Mouse (Mus musculus): ENCODE measurements around the gene Nudt3.
A peak's percentile ranks its signal among the peaks of the same experiment; 100 is the strongest.

Gene Nudt3

DNA sequence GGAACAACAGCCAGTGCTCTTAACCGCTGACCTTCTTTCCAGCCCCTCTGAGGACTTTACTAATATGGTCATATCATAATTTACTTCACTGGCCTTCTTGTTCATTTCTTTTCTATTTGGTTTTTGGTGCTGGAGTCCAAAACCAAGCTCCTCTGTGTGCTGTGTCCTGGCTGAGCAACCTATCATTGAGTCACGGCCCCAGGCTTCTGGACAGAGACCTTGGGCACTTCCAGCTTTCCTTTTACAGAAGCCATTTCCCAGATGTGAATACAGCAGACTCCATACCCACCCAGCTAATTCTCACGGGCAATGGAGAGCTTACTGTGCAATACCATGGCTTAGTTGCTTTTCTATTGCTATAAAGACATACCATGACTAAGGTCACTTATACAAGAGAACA is 23.0 kb downstream of the Nudt3 start:
- DNase-seq (ENCODE audit: low spot score in 2 of 2) = no peak

GRCm38 (mm10) chr17:27596376-27597190 is 26.7 kb downstream of the Nudt3 start:
- DNase-seq (ENCODE audit: low spot score in 2 of 2) = no peak

DNA sequence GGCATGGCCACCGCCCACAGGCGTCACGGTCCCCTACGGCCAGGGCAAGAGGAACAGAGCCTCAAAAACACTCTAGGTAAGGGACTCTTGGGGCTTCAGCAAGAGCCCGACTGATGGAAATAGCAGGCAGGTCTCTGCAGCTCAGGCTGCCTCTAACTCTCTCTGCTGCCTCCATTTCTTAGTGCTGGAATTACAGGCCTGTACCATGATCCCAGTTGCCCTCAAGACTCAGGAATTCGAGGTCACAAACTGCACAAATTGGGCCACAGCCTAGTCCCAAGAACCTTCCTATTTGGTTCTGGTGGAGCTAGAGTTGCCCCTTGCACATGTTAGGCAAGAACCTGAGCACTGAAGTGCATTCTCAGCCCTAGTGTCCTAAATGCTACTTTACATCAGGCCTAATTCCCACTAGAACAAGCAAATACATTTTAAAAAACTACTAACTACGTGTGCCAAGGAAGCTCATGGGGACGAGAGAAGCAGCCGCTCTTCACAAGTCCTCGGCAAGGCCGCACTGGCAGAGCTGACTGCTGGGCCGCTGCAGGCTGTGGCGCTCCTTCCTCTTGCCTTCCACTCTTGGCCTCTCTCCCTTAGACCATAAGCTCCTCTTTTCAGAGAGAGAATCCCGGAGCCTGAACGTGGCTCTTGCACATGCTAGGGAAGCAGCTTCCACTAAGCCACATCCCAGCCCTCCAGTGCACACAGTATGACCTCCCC is 27.5 kb downstream of the Nudt3 start:
- no peak for DNase-seq (ENCODE audit: low spot score in 2 of 2)

- DNase-seq (ENCODE audit: low spot score in 2 of 2) = no peak
Measured at GRCm38 (mm10) chr17:27592565-27592910, 30.8 kb downstream of the Nudt3 start.

DNA sequence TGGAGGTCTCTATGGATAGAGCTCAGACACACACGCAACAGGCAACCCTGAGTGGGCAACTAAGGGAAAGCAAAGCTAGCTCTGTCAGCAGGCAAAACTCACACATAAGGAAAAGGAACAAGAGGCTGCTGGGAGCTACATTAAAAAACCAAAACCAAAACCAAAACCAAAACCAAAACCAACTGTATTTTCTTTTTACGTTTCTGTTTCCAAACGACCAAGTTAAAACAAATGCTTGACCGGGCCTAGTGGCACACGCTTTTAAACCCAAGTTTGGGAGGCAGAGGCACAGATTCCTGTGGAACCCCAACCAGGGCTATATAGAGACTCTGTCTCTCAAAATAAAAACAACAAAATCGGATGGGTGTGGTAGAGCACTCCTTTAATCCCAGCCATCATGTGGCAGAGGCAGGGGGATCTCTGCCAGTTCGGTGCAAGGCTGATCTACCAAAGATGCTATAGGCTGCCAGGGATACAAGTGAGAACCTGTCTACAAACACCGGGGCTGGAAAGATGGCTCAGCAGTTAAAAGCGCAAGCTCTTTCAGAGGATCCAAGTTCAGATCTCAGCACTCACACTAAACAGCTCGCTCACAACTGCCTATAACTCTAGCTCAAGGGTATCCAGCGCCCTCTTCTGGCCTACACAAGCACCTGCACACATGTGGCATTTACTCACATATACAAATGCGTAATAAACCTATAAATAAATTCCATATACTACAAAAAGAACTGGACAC is 31.3 kb downstream of the Nudt3 start:
- DNase-seq (ENCODE audit: low spot score in 2 of 2) = no peak

- no peak for DNase-seq (ENCODE audit: low spot score in 2 of 2)
Measured at GRCm38 (mm10) chr17:27588231-27588630, 35.1 kb downstream of the Nudt3 start.

DNA sequence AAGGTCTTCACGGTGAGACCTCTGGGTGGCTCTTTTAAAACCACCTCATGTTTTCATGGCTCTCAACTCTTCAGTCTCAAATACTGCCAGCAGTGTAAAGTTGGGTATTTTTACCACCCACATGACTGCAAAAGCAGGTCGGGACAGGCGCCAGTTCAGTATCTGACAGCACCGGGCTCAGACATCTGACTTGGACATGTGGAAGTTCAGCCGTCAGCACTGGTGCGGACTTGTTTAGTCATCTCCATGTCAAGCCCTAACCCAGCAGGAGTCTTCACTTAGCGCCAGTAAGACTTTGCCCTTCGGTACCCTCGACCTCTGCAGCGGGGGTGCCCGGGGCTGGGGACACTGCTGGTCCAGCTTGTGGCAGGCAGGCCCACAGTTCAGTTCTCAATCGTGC is 36.0 kb downstream of the Nudt3 start:
- peak; percentile 48 to 61 for DNase-seq (ENCODE audit: low spot score in 2 of 2)

DNA sequence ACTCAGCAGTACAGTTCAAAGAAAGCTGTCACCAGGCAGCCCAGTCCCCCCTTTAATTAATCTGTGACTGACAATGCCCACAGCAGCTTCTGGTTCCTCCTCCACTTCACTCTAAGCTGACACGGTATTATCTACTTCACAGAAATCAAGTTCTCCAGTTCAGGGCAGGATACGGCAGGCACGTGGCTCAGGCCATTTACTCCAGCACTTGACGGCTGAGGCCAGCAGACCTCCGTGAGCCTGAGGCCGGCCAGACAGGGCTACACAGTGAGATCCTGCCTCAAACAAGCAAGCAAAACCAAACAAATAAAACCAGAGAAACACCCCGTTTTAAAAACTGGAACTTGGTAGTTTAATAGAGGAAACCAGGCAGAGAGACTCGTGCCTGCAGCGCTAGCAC is 36.6 kb downstream of the Nudt3 start:
- DNase-seq (ENCODE audit: low spot score in 2 of 2) = no peak

DNA sequence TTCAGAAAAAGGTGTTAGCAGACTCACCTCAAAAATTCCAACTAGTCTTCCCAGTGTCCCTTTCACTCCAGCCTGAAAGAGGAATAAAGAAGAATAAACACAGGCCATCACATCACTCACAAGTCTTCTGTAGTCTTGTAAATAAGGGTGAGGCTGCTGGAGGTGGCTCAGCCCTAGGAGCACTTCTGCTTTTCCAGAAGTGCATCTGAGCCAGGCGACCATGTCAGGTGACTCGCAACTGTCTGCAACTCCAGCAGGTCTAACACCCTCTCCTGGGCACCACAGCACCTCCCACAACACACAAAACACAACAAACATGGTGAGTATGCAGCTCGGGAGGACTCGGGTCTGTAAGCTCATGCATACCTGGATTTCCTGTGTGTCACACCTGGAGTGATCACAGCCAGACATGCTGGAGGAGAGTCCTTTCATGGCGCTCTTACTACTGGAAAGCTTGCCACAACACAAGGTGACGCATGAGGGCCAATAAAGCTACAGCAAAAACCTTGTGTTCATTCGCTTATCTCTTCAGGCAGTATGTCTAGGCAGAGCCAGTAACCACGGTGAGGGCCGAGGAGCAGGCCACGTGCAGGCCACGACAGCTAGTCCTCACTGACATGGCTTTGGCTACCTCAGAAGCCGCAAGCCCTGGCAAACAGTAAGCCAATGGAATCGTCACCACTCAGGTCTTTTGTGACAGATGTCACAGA is 40.0 kb downstream of the Nudt3 start:
- DNase-seq (ENCODE audit: low spot score in 2 of 2) = no peak

- no peak for DNase-seq (ENCODE audit: low spot score in 2 of 2)
Measured at GRCm38 (mm10) chr17:27580392-27581068, 42.8 kb downstream of the Nudt3 start.

- no peak for DNase-seq (ENCODE audit: low spot score in 2 of 2)
Measured at GRCm38 (mm10) chr17:27579816-27580215, 43.5 kb downstream of the Nudt3 start.

DNA sequence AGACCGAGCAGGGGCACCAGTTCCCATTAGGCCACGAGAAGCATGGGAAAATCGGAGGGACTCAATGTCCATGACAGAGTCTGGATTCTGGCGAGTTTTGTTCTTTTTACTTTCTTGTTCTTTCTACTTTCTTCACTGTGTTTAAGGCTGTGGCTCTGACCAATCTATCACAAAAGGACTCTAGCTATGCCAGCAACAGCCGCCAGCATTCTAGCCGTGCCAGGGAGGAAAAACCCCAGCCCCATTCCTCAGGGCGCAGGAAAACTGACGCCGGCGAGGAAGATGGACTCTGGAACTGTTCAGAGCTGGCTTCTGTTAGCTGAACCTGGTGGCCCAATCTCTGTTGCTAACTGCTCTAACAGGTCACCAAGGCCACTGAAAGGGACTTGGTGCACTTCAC is 44.8 kb downstream of the Nudt3 start:
- no peak for DNase-seq (ENCODE audit: low spot score in 2 of 2)

GRCm38 (mm10) chr17:27577468-27577867 is 45.8 kb downstream of the Nudt3 start:
- no peak for DNase-seq (ENCODE audit: low spot score in 2 of 2)

GRCm38 (mm10) chr17:27576056-27576455 is 47.2 kb downstream of the Nudt3 start:
- DNase-seq (ENCODE audit: low spot score in 2 of 2) = no peak

DNA sequence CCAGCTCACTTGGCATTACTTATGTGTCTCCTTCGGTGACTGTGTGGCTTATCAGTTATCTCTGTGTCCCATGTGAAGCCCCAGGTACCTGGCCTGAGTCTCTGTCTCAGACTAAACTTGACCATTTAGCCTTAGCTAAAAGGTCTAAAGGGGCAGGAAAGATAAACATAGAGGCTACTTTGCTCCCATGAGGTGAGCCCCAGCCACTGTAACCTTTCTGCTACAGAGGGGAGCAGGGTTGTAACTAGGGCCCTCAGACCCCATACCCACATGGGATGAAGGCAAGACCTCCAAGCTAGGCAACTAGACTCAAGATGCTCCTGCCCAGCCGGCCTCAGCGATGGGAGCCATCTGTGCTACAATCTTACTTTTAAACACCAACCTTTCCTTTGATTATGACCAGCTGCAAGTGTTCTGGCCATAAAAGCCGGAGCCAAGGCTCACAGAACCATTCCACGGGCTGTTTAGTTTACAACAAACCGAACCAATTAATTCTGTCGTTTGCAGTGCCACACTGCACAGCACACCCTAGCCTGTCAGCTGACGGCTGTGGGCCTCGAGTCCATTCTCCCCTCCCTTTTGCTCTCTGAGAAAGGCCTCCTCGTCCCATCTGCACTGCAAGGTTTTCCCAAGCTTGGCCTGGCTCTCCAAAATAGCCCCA is 48.0 kb downstream of the Nudt3 start:
- no peak for DNase-seq (ENCODE audit: low spot score in 2 of 2)

DNA sequence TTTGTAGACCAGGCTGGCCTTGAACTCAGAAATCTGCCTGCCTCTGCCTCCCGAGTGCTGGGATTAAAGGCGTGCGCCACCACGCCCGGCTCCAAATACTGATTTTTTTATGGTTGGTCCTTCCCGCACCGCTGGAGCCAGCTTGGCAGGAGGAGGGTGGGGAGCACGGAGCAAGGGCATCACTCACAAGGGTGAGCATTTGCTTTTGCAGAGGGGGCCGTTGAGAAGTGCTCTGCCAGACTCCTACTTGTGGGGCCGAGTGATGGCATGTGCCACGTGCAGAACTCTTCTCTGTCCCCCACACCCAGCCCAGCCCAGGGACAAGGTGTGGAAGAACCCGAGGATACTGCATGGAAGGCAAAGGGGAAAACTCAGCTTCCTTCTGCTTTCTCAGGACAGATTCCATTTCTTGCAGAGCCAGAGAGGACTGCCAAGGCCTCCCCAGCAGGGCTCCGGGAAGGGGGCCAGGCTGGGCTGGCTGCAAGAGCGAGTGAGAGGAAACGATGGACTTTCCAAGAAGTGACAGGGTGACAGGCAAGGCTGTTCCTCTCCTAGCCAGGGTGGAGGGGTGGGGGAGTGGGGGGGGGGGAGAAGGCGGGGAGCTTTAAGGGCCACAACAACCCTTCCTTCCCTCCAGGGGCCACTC is 48.7 kb downstream of the Nudt3 start:
- peak in 1 of 2 experiments; percentile 69 for DNase-seq (ENCODE audit: low spot score in 2 of 2)

GRCm38 (mm10) chr17:27573772-27574320 is 49.4 kb downstream of the Nudt3 start:
- DNase-seq (ENCODE audit: low spot score in 2 of 2) = no peak

DNA sequence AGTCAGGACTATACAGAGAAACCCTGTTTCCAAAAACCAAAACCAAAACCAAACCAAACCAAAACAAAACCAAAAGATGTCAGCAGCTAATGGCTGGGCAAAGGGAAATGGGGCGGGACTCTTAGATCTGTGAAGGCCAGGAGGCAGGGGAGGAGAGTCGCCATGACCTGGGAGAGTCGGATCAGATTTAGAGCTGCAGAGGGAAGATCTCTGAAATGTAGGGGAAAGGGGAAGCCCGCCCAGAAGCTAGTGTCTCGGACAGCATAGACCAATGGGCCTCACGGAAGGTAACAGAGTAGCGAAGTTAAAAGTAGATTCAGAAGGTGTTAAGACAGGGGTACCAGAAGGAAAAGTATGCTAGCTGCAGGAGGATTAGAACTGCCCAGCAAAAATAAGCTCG is 52.0 kb downstream of the Nudt3 start:
- no peak for DNase-seq (ENCODE audit: low spot score in 2 of 2)

DNA sequence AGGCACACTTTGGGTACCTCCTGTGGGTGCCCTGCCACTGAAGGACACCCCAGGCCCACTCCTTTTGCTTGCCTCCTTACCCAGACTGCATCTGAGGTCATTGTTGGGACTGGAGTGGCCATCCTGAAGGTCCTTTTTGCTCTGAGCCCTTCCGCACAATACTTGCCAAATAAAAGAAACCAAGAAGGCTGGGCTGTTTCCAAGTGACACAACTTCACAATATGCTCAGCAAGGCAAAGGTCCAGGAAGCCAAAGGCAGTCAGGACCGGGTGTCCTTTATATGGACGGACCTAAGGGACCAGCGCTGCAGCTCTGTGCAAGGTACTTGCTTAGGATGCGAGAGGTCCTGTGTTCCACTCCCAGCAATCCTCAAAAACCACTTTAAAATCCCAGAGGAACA is 55.1 kb downstream of the Nudt3 start:
- no peak for DNase-seq (ENCODE audit: low spot score in 2 of 2)

DNA sequence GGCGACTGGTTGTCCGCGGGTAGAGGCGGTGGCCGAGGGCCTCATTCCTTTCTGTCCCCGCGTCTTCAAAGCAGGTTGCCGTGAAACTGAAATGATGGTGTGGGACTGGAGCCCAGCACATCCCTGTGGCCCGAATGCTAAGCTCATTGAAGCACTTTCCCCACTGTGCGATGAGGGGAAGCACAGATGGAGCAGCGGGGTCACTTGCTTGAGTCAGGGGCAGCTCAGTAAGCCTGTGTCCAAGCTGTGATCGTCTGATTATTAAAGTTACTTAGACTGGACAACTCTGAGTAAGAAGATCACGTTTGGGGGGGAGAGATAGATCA is 57.4 kb downstream of the Nudt3 start:
- no peak for DNase-seq (ENCODE audit: low spot score in 2 of 2)

Measured in urinary bladder, postnatal 36 days (tissue).